Mouse (Mus musculus) liver, embryonic 14.5 days (tissue): Measurements from ENCODE around the gene Rpl9-ps6. TPM values are rescaled to one million over a fixed set of nuclear protein-coding genes. Genes with fewer than 3 reads are reported as not detected.

Source experiments
- ATAC-seq: fragments of 200-750 bp; cut with Nextera tagmentation; 2 replicates; pipeline ENCODE4 v1.8.0; 2017; ENCODE audit warnings: moderate number of reproducible peaks, mild to moderate bottlenecking, moderate library complexity; ENCODE audit not compliant: insufficient read depth
- DNase-seq, 3 experiments: peaks; one replicate each; pipeline ENCODE4 v3.0.0-alpha.2; 2012 to 2013; ENCODE audit warnings: low read depth in 3 of 3, low spot score in 3 of 3
- H3K27ac ChIP-seq: fragments of 300-500 bp; sonication (generic); 2 replicates; pipeline ENCODE4 v1.5.1; 2014; ENCODE audit warnings: moderate library complexity, mild to moderate bottlenecking, control low read depth, inconsistent platforms
- H3K27me3 ChIP-seq: fragments of 300-500 bp; sonication (generic); 2 replicates; pipeline ENCODE4 v1.6.1; 2014; ENCODE audit warnings: mild to moderate bottlenecking, low read length, moderate library complexity; ENCODE audit not compliant: control insufficient read depth, insufficient read depth
- H3K36me3 ChIP-seq: fragments of 300-500 bp; sonication (generic); replicated peaks from 2 replicates; pipeline ENCODE4 v1.6.1; 2014; ENCODE audit warnings: low read depth; ENCODE audit not compliant: control insufficient read depth, insufficient read depth
- H3K4me1 ChIP-seq, 2 experiments: fragments of 200-500 bp in 1 of 2; fragments of 300-500 bp in 1 of 2; sonication (generic) in 1 of 2; replicated peaks; 2 replicates each; pipeline ENCODE4 v1.6.1; 2012 to 2014; ENCODE audit warnings: antibody characterized with exemption in 1 of 2, inconsistent platforms in 1 of 2, low read length in 1 of 2; ENCODE audit not compliant: control insufficient read depth in 2 of 2, insufficient read depth in 2 of 2
- H3K4me2 ChIP-seq: fragments of 300-500 bp; sonication (generic); 2 replicates; pipeline ENCODE4 v1.6.1; 2014; ENCODE audit warnings: low read depth, mild to moderate bottlenecking, control low read depth, moderate library complexity
- H3K4me3 ChIP-seq, 2 experiments: fragments of 200-500 bp in 1 of 2; fragments of 300-500 bp in 1 of 2; sonication (generic) in 1 of 2; 2 replicates each; pipeline ENCODE4 v1.5.1; 2012 to 2014; ENCODE audit warnings: low read depth in 2 of 2, low read length in 2 of 2, mild to moderate bottlenecking in 2 of 2, control low read depth in 1 of 2, inconsistent platforms in 1 of 2, moderate library complexity in 1 of 2; ENCODE audit not compliant: insufficient read depth in 1 of 2
- H3K9ac ChIP-seq: fragments of 300-500 bp; sonication (generic); replicated peaks from 2 replicates; pipeline ENCODE4 v1.6.1; 2014; ENCODE audit warnings: mild to moderate bottlenecking, control low read depth, moderate library complexity
- H3K9me3 ChIP-seq: fragments of 300-500 bp; sonication (generic); 2 replicates; pipeline ENCODE4 v1.6.1; 2016; ENCODE audit warnings: low read length, mixed read lengths; ENCODE audit not compliant: control insufficient read depth
- CTCF ChIP-seq: IDR thresholded peaks from 2 replicates; pipeline ENCODE4 v1.5.1; 2016; ENCODE audit warnings: antibody characterized with exemption, low read depth, control low read depth
- EP300 ChIP-seq: IDR thresholded peaks from 2 replicates; pipeline ENCODE4 v1.6.1; 2016; ENCODE audit warnings: antibody characterized with exemption, low read depth
- WGBS: fragments of 180-500 bp; shearing (Covaris S2); extraction: QIAGEN DNeasy Blood & Tissue Kit; methylation state at CpG from one replicate; pipeline ENCODE4 v1.1.7; 2014; ENCODE audit not compliant: insufficient replicate concordance; 5-methylcytosine and 5-hydroxymethylcytosine counted together
- polyA plus RNA-seq, 2 experiments: library from polyadenylated mRNA; depleted of rRNA in 1 of 2; stranded (reverse) in 1 of 2; unstranded in 1 of 2; fragments of >200 nt; fragmentation: Nextera tagmentation in 1 of 2; extraction: Ambion mirVana in 1 of 2; gene quantifications; 2 replicates each; pipeline versions ENCODE4 v1.2.1 to v1.2.3; 2012 to 2014

Rpl9-ps6 gene
- polyA plus RNA-seq, 2 experiments: 30.9 to 90.4 TPM

DNA sequence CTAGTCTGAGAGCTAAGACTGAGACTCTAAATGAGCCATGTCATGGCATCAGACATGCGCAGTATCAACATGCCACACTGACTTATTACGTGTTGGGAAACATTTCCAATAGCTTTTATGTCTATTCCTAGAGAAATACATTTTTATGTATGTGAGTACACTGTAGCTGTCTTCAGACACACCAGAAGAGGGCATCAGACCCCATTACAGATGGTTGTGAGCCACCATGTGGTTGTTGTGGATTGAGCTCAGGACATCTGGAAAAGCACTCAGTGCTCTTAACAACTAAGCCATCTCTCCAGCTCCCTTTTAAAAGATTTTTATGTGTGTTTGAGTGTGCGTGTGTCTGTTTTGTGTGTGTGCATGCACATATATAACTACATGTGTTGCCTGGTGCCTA, 26.0 kb upstream of the Rpl9-ps6 start:
- DNase-seq (no peak), ATAC-seq (no peak)
- Histone ChIP-seq H3K36me3 (peaks cover 55% of the 10 kb centered on the region), H3K27ac (no peak overlapping the region), H3K27me3 (no peaks in the 10 kb centered on the region), H3K4me2 (no peak overlapping the region), H3K4me3 (no peak overlapping the region), H3K9me3 (no peaks in the 10 kb centered on the region), H3K4me1 (peaks cover 2 to 11% of the 10 kb centered on the region in 2 experiments), H3K9ac (no peak overlapping the region)
- TF ChIP-seq EP300 (no peak), CTCF (0 out of 2 replicates have a peak, but pooled peaks have one; percentile 12)
- WGBS: 84% methylated on average over 3 of the region's 3 CpGs

DNA sequence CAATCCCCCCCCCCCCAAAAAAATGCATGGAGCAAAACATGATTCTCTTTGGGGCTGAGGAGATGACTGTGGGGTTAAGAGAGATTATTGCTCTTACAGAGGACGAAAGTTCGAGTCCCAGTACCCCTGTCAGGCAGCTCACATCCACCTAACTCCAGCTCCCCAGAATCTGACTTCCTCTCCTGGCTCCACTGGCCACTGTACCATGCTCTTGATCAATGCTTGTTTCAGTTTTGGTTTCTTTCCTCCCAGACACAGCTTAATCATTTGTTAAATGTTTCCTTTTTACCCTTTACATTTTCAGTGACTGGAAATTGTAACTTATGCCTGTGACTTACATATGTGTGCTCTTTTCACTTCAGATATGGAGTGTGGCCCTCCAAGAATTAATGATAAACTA, 24.6 kb upstream of the Rpl9-ps6 start:
- no peaks in the 10 kb centered on the region for H3K27me3 ChIP-seq
- H3K4me1 ChIP-seq: peaks cover 2 to 12% of the 10 kb centered on the region in 2 experiments
- H3K4me2 ChIP-seq: peak overlapping the region; percentile 43
- 65% methylated on average over 2 of the region's 2 CpGs for WGBS
- TF ChIP-seq CTCF (no peak), EP300 (no peak)
- H3K9me3 ChIP-seq: no peaks in the 10 kb centered on the region
- no peak overlapping the region for H3K27ac ChIP-seq
- ATAC-seq (no peak), DNase-seq (no peak)
- H3K9ac ChIP-seq: peak overlapping the region; percentile 13; the same call in 1 of the 2 replicates
- H3K36me3 ChIP-seq: peaks cover 50% of the 10 kb centered on the region
- no peak overlapping the region for H3K4me3 ChIP-seq

DNA sequence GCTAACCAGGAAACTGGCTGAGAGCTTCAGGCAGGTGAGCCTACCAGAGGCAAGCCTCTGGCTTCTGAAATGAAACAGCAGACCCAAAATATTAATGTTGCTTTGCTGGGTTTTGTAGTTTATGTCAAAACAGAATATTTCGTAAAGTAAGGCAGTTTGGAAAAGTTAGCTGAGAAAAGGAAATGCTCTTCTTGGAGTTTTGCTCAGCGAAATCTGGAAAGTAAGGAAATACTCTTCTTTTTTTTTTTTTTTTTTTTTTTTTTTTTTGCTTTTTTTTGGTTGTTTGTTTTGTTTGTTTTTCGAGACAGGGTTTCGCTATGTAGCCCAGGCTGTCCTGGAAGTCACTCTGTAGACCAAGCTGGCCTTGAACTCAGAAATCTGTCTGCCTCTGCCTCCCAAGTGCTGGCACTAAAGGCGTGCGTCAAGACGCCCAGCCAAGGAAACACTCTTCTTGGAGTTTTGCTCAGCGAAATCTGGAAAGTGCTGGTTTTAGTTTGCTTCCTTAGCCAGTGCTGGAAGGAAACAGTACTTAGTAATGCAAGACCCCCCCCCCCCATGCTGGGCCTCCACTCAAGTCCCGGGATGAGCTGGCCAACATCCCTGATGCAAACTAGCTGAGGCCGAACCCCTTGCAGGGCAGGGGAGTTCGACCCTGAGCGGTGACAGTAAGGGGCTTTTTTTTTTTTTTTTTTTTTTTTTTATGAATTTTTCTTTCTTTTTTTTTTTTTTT, 23.0 kb upstream of the Rpl9-ps6 start:
- Histone ChIP-seq H3K9ac (peak overlapping the region; percentile 18; the same call in 1 of the 2 replicates), H3K4me1 (peaks cover 8 to 18% of the 10 kb centered on the region in 2 experiments), H3K4me2 (peak overlapping the region; percentile 61), H3K36me3 (peaks cover 33% of the 10 kb centered on the region), H3K27me3 (no peaks in the 10 kb centered on the region), H3K9me3 (no peaks in the 10 kb centered on the region), H3K27ac (no peak overlapping the region), H3K4me3 (peak overlapping the region; percentile 26 to 33; a peak in 3 of 4 replicates)
- TF ChIP-seq EP300 (no peak), CTCF (no peak)
- ATAC-seq (no peak), DNase-seq (no peak)
- 77% methylated on average over 12 of the region's 12 CpGs for WGBS

DNA sequence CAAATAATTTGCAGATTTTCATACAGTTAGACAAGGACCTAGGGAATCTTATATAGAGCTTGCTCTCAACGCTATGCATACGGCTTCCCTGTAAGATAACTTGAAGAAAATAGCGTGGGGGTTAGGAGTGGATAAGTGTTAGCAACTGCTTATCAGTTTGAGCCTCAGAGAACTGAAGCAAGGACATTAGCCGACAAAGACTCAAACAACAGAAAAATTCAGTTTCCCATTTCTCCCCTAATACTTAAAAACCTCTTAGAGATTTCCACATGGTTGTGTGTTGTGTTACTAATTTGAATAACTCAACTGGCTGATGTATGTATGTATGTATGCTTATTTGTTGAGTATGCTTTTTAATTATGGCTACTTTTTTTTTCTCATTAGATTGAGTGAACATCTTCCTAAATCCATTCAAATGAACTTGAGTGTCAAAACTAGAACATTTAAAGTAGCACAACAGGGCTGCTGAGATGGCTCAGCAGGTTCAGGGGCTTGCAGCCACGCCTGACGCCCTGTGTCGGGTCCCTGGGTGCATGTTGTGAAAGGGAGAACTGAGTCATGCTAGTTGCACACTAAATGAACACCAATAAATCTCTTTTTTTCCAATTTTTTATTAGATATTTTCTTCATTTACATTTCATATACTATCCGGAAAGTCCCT, 21.3 kb upstream of the Rpl9-ps6 start:
- TF ChIP-seq CTCF (no peak), EP300 (peak; percentile 25; the same call in 1 of the 2 replicates)
- Histone ChIP-seq H3K36me3 (peaks cover 17% of the 10 kb centered on the region), H3K27me3 (no peaks in the 10 kb centered on the region), H3K4me3 (peak overlapping the region; percentile 73 to 89), H3K27ac (peak overlapping the region; percentile 80), H3K4me2 (peak overlapping the region; percentile 82), H3K9ac (peak overlapping the region; percentile 81), H3K4me1 (peaks cover 19 to 24% of the 10 kb centered on the region in 2 experiments), H3K9me3 (no peaks in the 10 kb centered on the region)
- peak; percentile 30; the same call in 1 of the 2 replicates for ATAC-seq
- DNase-seq: no peak
- WGBS: 19% methylated on average over 8 of the region's 8 CpGs
